Mouse (Mus musculus) liver, embryonic 11.5 days (tissue): ENCODE measurements around the gene Fmo1. TPM values are rescaled to one million over a fixed set of nuclear protein-coding genes. Genes with fewer than 3 reads are reported as not detected.
"Not testable (repeated sequence)": the region's sequence is repeated elsewhere in the genome, so short reads cannot be mapped to it uniquely, and the experiment has no call there.

Source experiments
- ATAC-seq: fragments of 200-750 bp; cut with Nextera tagmentation; replicated peaks from 2 replicates; pipeline ENCODE4 v1.8.0; 2017; ENCODE audit warnings: moderate number of reproducible peaks, mild to moderate bottlenecking, moderate TSS enrichment, moderate library complexity; ENCODE audit not compliant: low FRiP score
- DNase-seq: peaks from one replicate; pipeline ENCODE4 v3.0.0-alpha.2; 2017; ENCODE audit warnings: low spot score
- H3K27ac ChIP-seq: fragments of 300-500 bp; sonication (generic); 2 replicates; pipeline ENCODE4 v1.5.1; 2014; ENCODE audit warnings: mild to moderate bottlenecking, low read depth, low read length, control low read depth
- H3K27me3 ChIP-seq: fragments of 300-500 bp; sonication (generic); replicated peaks from 2 replicates; pipeline ENCODE4 v1.6.1; 2014; ENCODE audit warnings: low read length, mixed read lengths; ENCODE audit not compliant: control insufficient read depth, insufficient read depth
- H3K36me3 ChIP-seq: fragments of 300-500 bp; sonication (generic); 2 replicates; pipeline ENCODE4 v1.6.1; 2014; ENCODE audit warnings: mild to moderate bottlenecking, low read length, moderate library complexity, mixed read lengths; ENCODE audit not compliant: control insufficient read depth, insufficient read depth
- H3K4me1 ChIP-seq: fragments of 300-500 bp; sonication (generic); replicated peaks from 2 replicates; pipeline ENCODE4 v1.6.1; 2014; ENCODE audit warnings: low read length, mixed read lengths; ENCODE audit not compliant: control insufficient read depth, insufficient read depth
- H3K4me2 ChIP-seq: fragments of 300-500 bp; sonication (generic); 2 replicates; pipeline ENCODE4 v1.6.1; 2014; ENCODE audit warnings: mild to moderate bottlenecking, control low read depth, moderate library complexity
- H3K4me3 ChIP-seq: fragments of 300-500 bp; sonication (generic); 2 replicates; pipeline ENCODE4 v1.5.1; 2014; ENCODE audit warnings: low read depth, low read length, control low read depth
- H3K9ac ChIP-seq: fragments of 300-500 bp; sonication (generic); 2 replicates; pipeline ENCODE4 v1.6.1; 2014; ENCODE audit warnings: low read depth, low read length, control low read depth
- H3K9me3 ChIP-seq: fragments of 300-500 bp; sonication (generic); 2 replicates; pipeline ENCODE4 v1.6.1; 2016; ENCODE audit warnings: low read length, inconsistent platforms, mixed read lengths; ENCODE audit not compliant: control insufficient read depth
- WGBS: fragments of 180-500 bp; shearing (Covaris S2); extraction: QIAGEN DNeasy Blood & Tissue Kit; methylation state at CpG from one replicate; pipeline ENCODE4 v1.1.7; 2014; 5-methylcytosine and 5-hydroxymethylcytosine counted together
- polyA plus RNA-seq: library from polyadenylated mRNA; unstranded; fragments of >200 nt; fragmentation: Nextera tagmentation; extraction: Ambion mirVana; gene quantifications from 2 replicates; pipeline ENCODE4 v1.2.1, GENCODE M21; 2014

The Fmo1 gene
- polyA plus RNA-seq, 1 experiment from 2014 or later: 3.1 TPM

DNA sequence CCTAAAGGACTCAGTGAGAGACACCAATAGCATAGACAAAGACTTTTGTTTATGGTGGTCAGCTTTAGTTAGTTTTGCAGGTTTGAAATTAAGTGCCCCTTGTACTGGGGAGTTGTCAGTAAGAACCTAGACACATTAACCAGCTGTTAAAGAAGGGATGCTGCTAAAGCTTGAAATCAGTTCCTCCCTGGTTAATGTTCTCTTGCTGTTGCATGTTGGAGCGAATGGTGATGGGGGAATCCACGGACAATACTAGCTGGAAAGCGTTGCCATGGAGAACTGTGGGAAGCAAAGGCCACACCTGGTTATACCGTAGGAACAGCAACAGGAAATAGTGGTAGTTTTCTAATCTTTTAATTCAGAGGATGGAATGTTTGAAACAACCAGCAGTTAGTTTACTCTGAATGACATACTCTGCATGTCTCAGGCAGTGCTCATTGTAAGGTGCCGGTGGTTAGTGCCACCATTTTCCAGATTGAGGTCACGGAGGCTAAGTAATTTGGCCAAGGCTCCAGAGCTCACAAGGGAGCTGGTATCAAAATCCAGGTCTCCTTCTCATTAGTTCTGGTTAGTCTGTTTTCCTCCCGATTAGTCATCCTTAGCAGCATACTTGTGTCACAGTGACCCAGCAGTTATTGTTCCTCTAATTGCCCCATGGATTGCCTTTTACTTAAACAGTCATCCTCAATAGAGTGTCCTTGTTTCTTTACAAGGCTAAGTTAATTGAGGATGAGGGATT is 73.9 kb downstream of the Fmo1 start:
- Histone ChIP-seq H3K27ac (no peak overlapping the region), H3K4me3 (no peak overlapping the region), H3K4me2 (no peak overlapping the region), H3K4me1 (no peaks in the 10 kb centered on the region), H3K27me3 (no peaks in the 10 kb centered on the region), H3K9ac (no peak overlapping the region), H3K9me3 (no peaks in the 10 kb centered on the region), H3K36me3 (no peaks in the 10 kb centered on the region)
- DNase-seq (no peak), ATAC-seq (no peak)
- 78% methylated on average over 7 of the region's 7 CpGs for WGBS

- Histone ChIP-seq H3K27ac (no peak overlapping the region), H3K27me3 (no peaks in the 10 kb centered on the region), H3K4me3 (no peak overlapping the region), H3K9me3 (no peaks in the 10 kb centered on the region), H3K4me1 (no peaks in the 10 kb centered on the region), H3K9ac (no peak overlapping the region), H3K36me3 (no peaks in the 10 kb centered on the region), H3K4me2 (no peak overlapping the region)
- no peak for DNase-seq
- no peak for ATAC-seq
- WGBS: 79% methylated on average over 4 of the region's 4 CpGs
Observed at GRCm38 (mm10) chr1:162785222-162785621, 81.2 kb downstream of the Fmo1 start.

- Histone ChIP-seq H3K4me2 (no peak overlapping the region), H3K4me3 (no peak overlapping the region), H3K27ac (no peak overlapping the region), H3K27me3 (no peaks in the 10 kb centered on the region), H3K9me3 (no peaks in the 10 kb centered on the region), H3K36me3 (no peaks in the 10 kb centered on the region), H3K4me1 (no peaks in the 10 kb centered on the region), H3K9ac (no peak overlapping the region)
- no peak for ATAC-seq
- 88% methylated on average over 7 of the region's 7 CpGs for WGBS
- no peak for DNase-seq
Observed at GRCm38 (mm10) chr1:162783669-162784248, 82.7 kb downstream of the Fmo1 start.

DNA sequence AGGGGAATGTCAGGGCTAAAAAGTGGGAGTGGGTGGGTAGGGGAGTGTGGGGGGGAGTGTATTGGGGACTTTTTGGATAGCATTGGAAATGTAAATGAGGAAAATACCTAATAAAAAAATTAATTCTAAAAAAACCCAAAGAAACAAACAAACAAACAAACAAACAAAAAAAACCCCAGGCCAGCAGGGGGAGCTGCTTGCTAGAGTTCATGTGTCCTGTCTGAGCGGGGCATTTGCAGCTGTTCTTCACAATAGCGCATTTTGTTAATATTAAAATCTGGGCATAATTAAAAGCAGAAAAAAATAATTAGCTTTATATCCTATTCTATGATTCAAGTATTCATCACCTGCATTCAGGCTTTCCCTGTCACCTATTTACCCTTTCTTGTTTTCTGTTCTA is 85.4 kb downstream of the Fmo1 start:
- not testable (repeated sequence) for H3K9ac ChIP-seq, DNase-seq, H3K4me3 ChIP-seq, H3K4me2 ChIP-seq, H3K36me3 ChIP-seq, ATAC-seq, H3K27me3 ChIP-seq, H3K27ac ChIP-seq, H3K4me1 ChIP-seq, H3K9me3 ChIP-seq
- 85% methylated on average over 2 of the region's 2 CpGs for WGBS

Other genes starting within 250 kb of the Fmo1 start
- gene Myoc, start 227.5 kb downstream of the Fmo1 start, polyA plus RNA-seq: not detected in 2 replicates
- not detected in 2 replicates for gene Myocos, start 208.4 kb downstream of the Fmo1 start, polyA plus RNA-seq
- 88.6 and 103 TPM in 2 replicates for gene Prrc2c, start 126.1 kb downstream of the Fmo1 start, polyA plus RNA-seq
- gene Fmo4, start 52.6 kb downstream of the Fmo1 start, polyA plus RNA-seq: 0.34 and 0.58 TPM in 2 replicates
- gene Fmo2, start 32.1 kb upstream of the Fmo1 start, polyA plus RNA-seq: not detected in 2 replicates
- gene Fmo6, start 70.9 kb upstream of the Fmo1 start, polyA plus RNA-seq: not detected in 2 replicates
- gene Fmo3, start 117.9 kb upstream of the Fmo1 start, polyA plus RNA-seq: not detected in 2 replicates
- gene Mroh9, start 219.1 kb upstream of the Fmo1 start, polyA plus RNA-seq: not detected in 2 replicates